Mouse (Mus musculus) embryo, embryonic 11.5 days (tissue): Measurements from ENCODE around the gene Rab29.
A peak's percentile ranks its signal among the peaks of the same experiment; 100 is the strongest.
"Not testable (repeated sequence)": the region's sequence is repeated elsewhere in the genome, so short reads cannot be mapped to it uniquely, and the experiment has no call there.

Source experiments
- DNase-seq: peaks from one replicate; pipeline ENCODE4 v3.0.0-alpha.2; 2012; ENCODE audit warnings: low read depth, low spot score

The Rab29 gene

GRCm38 (mm10) chr1:131861811-131862210, 5.2 kb upstream of the Rab29 start:
- DNase-seq: no peak

GRCm38 (mm10) chr1:131865596-131865995, 1.4 kb upstream of the Rab29 start:
- no peak for DNase-seq

- no peak for DNase-seq
Measured at GRCm38 (mm10) chr1:131866304-131866999, 572 bp upstream of the Rab29 start.

- DNase-seq: peak; percentile 5
Measured at GRCm38 (mm10) chr1:131867946-131868290, 894 bp downstream of the Rab29 start.

- DNase-seq: no peak
Measured at GRCm38 (mm10) chr1:131869561-131869960, 2.5 kb downstream of the Rab29 start.

- DNase-seq: no peak
Measured at GRCm38 (mm10) chr1:131872856-131873255, 5.8 kb downstream of the Rab29 start.

GRCm38 (mm10) chr1:131879816-131880215, 12.8 kb downstream of the Rab29 start:
- DNase-seq: no peak

GRCm38 (mm10) chr1:131882787-131883186, 15.8 kb downstream of the Rab29 start:
- peak; percentile 7 for DNase-seq

GRCm38 (mm10) chr1:131886173-131886572, 19.1 kb downstream of the Rab29 start:
- DNase-seq: no peak

- DNase-seq: no peak
Measured at GRCm38 (mm10) chr1:131886641-131887040, 19.6 kb downstream of the Rab29 start.

GRCm38 (mm10) chr1:131890043-131890658, 23.1 kb downstream of the Rab29 start:
- DNase-seq: no peak

GRCm38 (mm10) chr1:131891436-131891835, 24.4 kb downstream of the Rab29 start:
- no peak for DNase-seq

- no peak for DNase-seq
Measured at GRCm38 (mm10) chr1:131902679-131903078, 35.7 kb downstream of the Rab29 start.

- DNase-seq: no peak
Measured at GRCm38 (mm10) chr1:131903251-131903650, 36.2 kb downstream of the Rab29 start.

GRCm38 (mm10) chr1:131905497-131905896, 38.5 kb downstream of the Rab29 start:
- no peak for DNase-seq

- no peak for DNase-seq
Measured at GRCm38 (mm10) chr1:131908456-131908855, 41.4 kb downstream of the Rab29 start.

- DNase-seq: not testable (repeated sequence)
Measured at GRCm38 (mm10) chr1:131909236-131909635, 42.2 kb downstream of the Rab29 start.

GRCm38 (mm10) chr1:131910001-131910648, 43.1 kb downstream of the Rab29 start, which contains the start of gene Nucks1:
Nucks1 (plus strand) TSS chr1:131910534.
- DNase-seq: peak; percentile 99

- peak; percentile 70 for DNase-seq
Measured at GRCm38 (mm10) chr1:131910674-131911558, 43.9 kb downstream of the Rab29 start.

GRCm38 (mm10) chr1:131917634-131918033, 50.6 kb downstream of the Rab29 start:
- DNase-seq: no peak

GRCm38 (mm10) chr1:131919052-131919451, 52.0 kb downstream of the Rab29 start:
- no peak for DNase-seq

- DNase-seq: no peak
Measured at GRCm38 (mm10) chr1:131922100-131922499, 55.1 kb downstream of the Rab29 start.
